Mouse (Mus musculus) forebrain, embryonic 14.5 days (tissue): ENCODE results near the gene Gm4763. TPM values are rescaled to one million over a fixed set of nuclear protein-coding genes. Genes with fewer than 3 reads are reported as not detected.
"Not testable (repeated sequence)": the region's sequence is repeated elsewhere in the genome, so short reads cannot be mapped to it uniquely, and the experiment has no call there.

ENCODE experiments used
- ATAC-seq: fragments of 200-750 bp; cut with Nextera tagmentation; 2 replicates; pipeline ENCODE4 v1.8.0; 2017; ENCODE audit warnings: mild to moderate bottlenecking, moderate library complexity
- DNase-seq: peaks from one replicate; pipeline ENCODE4 v3.0.0-alpha.2; 2015; ENCODE audit warnings: low spot score
- H3K27ac ChIP-seq: fragments of 300-500 bp; sonication (generic); 2 replicates; pipeline ENCODE4 v1.5.1; 2014; ENCODE audit warnings: low read depth, mild to moderate bottlenecking, control low read depth, low read length, moderate library complexity
- H3K27me3 ChIP-seq: fragments of 300-500 bp; sonication (generic); replicated peaks from 2 replicates; pipeline ENCODE4 v1.6.1; 2014; ENCODE audit warnings: low read length, control low read depth, mixed read lengths; ENCODE audit not compliant: control insufficient read depth, insufficient read depth
- H3K36me3 ChIP-seq: fragments of 300-500 bp; sonication (generic); 2 replicates; pipeline ENCODE4 v1.6.1; 2014; ENCODE audit warnings: low read length, control low read depth; ENCODE audit not compliant: control insufficient read depth, insufficient read depth
- H3K4me1 ChIP-seq: fragments of 300-500 bp; sonication (generic); 2 replicates; pipeline ENCODE4 v1.6.1; 2014; ENCODE audit warnings: antibody characterized with exemption, low read length, control low read depth; ENCODE audit not compliant: control insufficient read depth, insufficient read depth
- H3K4me2 ChIP-seq: fragments of 300-500 bp; sonication (generic); 2 replicates; pipeline ENCODE4 v1.6.1; 2014; ENCODE audit warnings: mild to moderate bottlenecking, control low read depth, low read length
- H3K4me3 ChIP-seq: fragments of 300-500 bp; sonication (generic); 2 replicates; pipeline ENCODE4 v1.5.1; 2014; ENCODE audit warnings: low read depth, low read length, control low read depth
- H3K9ac ChIP-seq: fragments of 300-500 bp; sonication (generic); 2 replicates; pipeline ENCODE4 v1.6.1; 2014; ENCODE audit warnings: mild to moderate bottlenecking, low read length, control low read depth, moderate library complexity
- H3K9me3 ChIP-seq: fragments of 300-500 bp; sonication (generic); replicated peaks from 2 replicates; pipeline ENCODE4 v1.6.1; 2016; ENCODE audit warnings: low read length, control low read depth, mixed read lengths; ENCODE audit not compliant: control insufficient read depth
- WGBS: fragments of 180-500 bp; shearing (Covaris S2); extraction: QIAGEN DNeasy Blood & Tissue Kit; methylation state at CpG from one replicate; pipeline ENCODE4 v1.1.7; 2014; 5-methylcytosine and 5-hydroxymethylcytosine counted together
- polyA plus RNA-seq: library from polyadenylated mRNA; unstranded; fragments of >200 nt; fragmentation: Nextera tagmentation; extraction: Ambion mirVana; gene quantifications from 2 replicates; pipeline ENCODE4 v1.2.1, GENCODE M21; 2014

Gm4763 gene
- polyA plus RNA-seq = not detected in 2 replicates

DNA sequence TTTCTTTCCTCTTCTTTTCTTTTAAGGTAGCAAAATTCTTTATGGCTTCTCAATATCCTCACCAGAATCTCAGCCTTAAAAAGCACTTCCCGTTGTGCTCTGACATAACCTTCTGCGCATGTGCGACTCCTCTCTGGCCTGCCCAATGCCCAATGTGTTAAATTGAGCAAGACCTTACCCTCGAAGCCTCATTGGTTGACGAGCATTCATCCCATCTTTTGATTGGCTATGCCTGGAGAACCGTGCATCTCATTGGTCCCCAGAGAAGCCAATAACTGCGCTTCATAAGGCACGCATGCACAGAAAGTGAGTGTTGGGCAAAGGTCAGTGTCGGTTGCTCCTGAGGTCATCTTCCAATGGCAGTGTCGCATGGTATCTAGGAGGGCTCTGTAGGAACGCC is at the start of gene Gm4763:
TSS of gene Gm4763 (minus strand) at position 101 of the 400 bp plus-strand sequence.
- H3K27me3 ChIP-seq, H3K4me3 ChIP-seq, H3K27ac ChIP-seq, H3K4me2 ChIP-seq, H3K9me3 ChIP-seq, DNase-seq, H3K9ac ChIP-seq, H3K4me1 ChIP-seq, H3K36me3 ChIP-seq, ATAC-seq: not testable (repeated sequence)
- 94% methylated on average over 11 of the region's 11 CpGs for WGBS

- WGBS = 67% methylated on average over 2 of the region's 2 CpGs
- Histone ChIP-seq H3K9ac (no peak overlapping the region), H3K9me3 (no peaks in the 10 kb centered on the region), H3K27me3 (no peaks in the 10 kb centered on the region), H3K4me1 (no peaks in the 10 kb centered on the region), H3K4me2 (no peak overlapping the region), H3K27ac (no peak overlapping the region), H3K4me3 (no peak overlapping the region), H3K36me3 (no peaks in the 10 kb centered on the region)
- DNase-seq (no peak), ATAC-seq (no peak)
These were observed 49.4 kb upstream of the Gm4763 start for GRCm38 (mm10) chr7:24776145-24776544.

DNA sequence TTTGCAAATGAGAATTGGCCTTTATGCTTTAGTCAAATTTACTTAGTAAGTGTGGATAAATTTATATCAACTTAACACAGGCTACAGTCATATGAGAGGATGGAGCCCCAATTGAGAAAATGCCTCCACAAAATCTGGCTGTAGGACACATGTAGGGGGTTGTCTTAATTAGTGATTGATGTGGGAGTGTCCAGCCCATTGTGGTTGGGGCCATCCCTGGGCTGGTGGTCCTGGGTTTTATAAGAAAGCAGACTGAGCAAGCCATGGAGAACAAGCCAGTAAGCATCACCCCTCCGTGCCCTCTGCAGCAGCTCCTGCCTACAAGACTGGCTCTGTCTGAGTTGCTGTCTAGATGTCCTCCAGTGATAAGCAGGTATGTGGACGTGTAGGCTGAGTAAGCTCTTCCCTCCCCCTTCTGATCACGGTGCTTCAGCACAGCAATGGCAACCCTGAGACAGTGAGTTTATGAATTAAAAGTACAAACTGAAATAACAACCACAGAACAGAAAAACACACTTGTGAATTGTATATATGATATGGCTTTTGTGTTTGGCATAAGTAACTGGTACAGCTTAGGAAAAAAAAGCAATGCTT is 47.3 kb upstream of the Gm4763 start:
- WGBS = 67% methylated on average over 3 of the region's 3 CpGs
- no peak overlapping the region for H3K9ac ChIP-seq
- DNase-seq = no peak

GRCm38 (mm10) chr7:24771361-24771760 is 44.7 kb upstream of the Gm4763 start:
- ATAC-seq (no peak), DNase-seq (no peak)
- Histone ChIP-seq H3K4me3 (no peak overlapping the region), H3K36me3 (no peaks in the 10 kb centered on the region), H3K4me2 (no peak overlapping the region), H3K4me1 (no peaks in the 10 kb centered on the region), H3K9me3 (no peaks in the 10 kb centered on the region), H3K9ac (no peak overlapping the region), H3K27ac (no peak overlapping the region), H3K27me3 (no peaks in the 10 kb centered on the region)

More for the DNA sequence above, 47.3 kb upstream of the Gm4763 start:
- no peak for ATAC-seq
- Histone ChIP-seq H3K27ac (no peak overlapping the region), H3K9me3 (no peaks in the 10 kb centered on the region), H3K36me3 (no peaks in the 10 kb centered on the region), H3K4me1 (no peaks in the 10 kb centered on the region), H3K27me3 (no peaks in the 10 kb centered on the region), H3K4me3 (no peak overlapping the region), H3K4me2 (no peak overlapping the region)

- no peak overlapping the region for H3K27ac ChIP-seq
- no peaks in the 10 kb centered on the region for H3K9me3 ChIP-seq
- H3K4me1 ChIP-seq = no peaks in the 10 kb centered on the region
- ATAC-seq (no peak), DNase-seq (no peak)
- 90% methylated on average over 8 of the region's 8 CpGs for WGBS
- H3K4me3 ChIP-seq = no peak overlapping the region
- H3K36me3 ChIP-seq = no peaks in the 10 kb centered on the region
- H3K4me2 ChIP-seq = no peak overlapping the region
- H3K9ac ChIP-seq = no peak overlapping the region
- H3K27me3 ChIP-seq = no peaks in the 10 kb centered on the region
These were observed 35.9 kb upstream of the Gm4763 start for GRCm38 (mm10) chr7:24762574-24762973.

GRCm38 (mm10) chr7:24761161-24761560 is 34.5 kb upstream of the Gm4763 start:
- no peak overlapping the region for H3K4me2 ChIP-seq
- ATAC-seq = no peak
- WGBS = 77% methylated on average over 6 of the region's 6 CpGs
- H3K36me3 ChIP-seq = no peaks in the 10 kb centered on the region
- H3K4me3 ChIP-seq = no peak overlapping the region
- no peaks in the 10 kb centered on the region for H3K4me1 ChIP-seq
- H3K9me3 ChIP-seq = no peaks in the 10 kb centered on the region
- no peak overlapping the region for H3K27ac ChIP-seq
- H3K9ac ChIP-seq = no peak overlapping the region
- H3K27me3 ChIP-seq = no peaks in the 10 kb centered on the region
- no peak for DNase-seq

- Histone ChIP-seq H3K4me1 (no peaks in the 10 kb centered on the region), H3K27me3 (no peaks in the 10 kb centered on the region), H3K9ac (no peak within 1 kb of the TSS), H3K36me3 (no peaks in the 10 kb centered on the region), H3K9me3 (no peaks in the 10 kb centered on the region), H3K27ac (no peak within 1 kb of the TSS), H3K4me3 (no peak within 1 kb of the TSS), H3K4me2 (no peak within 1 kb of the TSS)
- no peak for ATAC-seq
- 87% methylated on average over 6 of the region's 6 CpGs for WGBS
- no peak for DNase-seq
These were observed 33.5 kb upstream of the Gm4763 start, which contains the start of gene Cd177 for GRCm38 (mm10) chr7:24760211-24760610. Cd177 (minus strand) TSS chr7:24760311.

DNA sequence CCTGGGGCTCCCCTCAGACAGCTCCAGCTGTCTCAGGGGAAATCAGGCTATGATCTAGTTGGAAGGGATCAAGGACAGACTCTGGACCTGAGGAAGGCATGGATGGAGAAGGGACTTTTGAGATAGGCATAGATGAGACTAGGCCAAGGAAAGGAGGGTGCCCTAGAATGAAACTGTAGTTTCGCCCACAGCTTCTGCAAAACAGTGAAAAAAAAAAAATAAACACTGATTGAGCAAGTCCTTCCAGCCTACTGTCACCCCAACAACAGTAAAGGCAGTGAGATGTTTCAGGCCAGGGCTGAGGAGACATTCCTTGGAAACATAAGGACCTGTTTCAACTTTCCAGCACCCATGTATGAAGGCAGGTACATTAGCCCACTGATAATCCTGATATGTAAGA is 31.8 kb upstream of the Gm4763 start:
- 85% methylated on average over 1 of the region's 1 CpGs for WGBS
- no peak for ATAC-seq

DNA sequence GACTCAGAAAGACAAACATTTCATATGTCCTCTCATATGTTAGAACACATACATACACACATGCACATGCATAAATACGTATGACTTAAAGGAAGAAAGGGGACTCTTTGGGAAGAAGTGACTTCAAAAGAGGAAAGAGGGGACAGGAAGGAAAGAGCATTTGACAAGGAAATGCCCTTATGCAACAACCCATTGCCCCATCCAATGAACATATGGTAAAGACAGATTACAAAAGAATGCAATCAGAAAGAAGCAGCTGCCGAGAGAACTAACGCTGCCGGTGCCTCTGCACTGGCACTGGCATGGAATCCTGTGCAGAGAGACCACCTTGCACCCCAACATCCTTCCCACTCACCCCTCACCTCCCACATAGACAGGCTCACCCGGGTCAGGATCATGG is 26.8 kb upstream of the Gm4763 start:
- no peak overlapping the region for H3K4me3 ChIP-seq
- no peak for DNase-seq
- H3K27ac ChIP-seq = no peak overlapping the region
- whole genome bisulfite sequencing = 82% methylated on average over 5 of the region's 5 CpGs
- no peaks in the 10 kb centered on the region for H3K27me3 ChIP-seq
- no peak for ATAC-seq
- no peak overlapping the region for H3K9ac ChIP-seq
- no peaks in the 10 kb centered on the region for H3K4me1 ChIP-seq
- no peaks in the 10 kb centered on the region for H3K36me3 ChIP-seq
- no peaks in the 10 kb centered on the region for H3K9me3 ChIP-seq
- H3K4me2 ChIP-seq = no peak overlapping the region

More for the DNA sequence above, 31.8 kb upstream of the Gm4763 start:
- DNase-seq = no peak
- no peaks in the 10 kb centered on the region for H3K27me3 ChIP-seq
- H3K36me3 ChIP-seq = no peaks in the 10 kb centered on the region
- H3K9ac ChIP-seq = no peak overlapping the region
- H3K4me3 ChIP-seq = no peak overlapping the region
- H3K9me3 ChIP-seq = no peaks in the 10 kb centered on the region
- H3K27ac ChIP-seq = no peak overlapping the region
- no peaks in the 10 kb centered on the region for H3K4me1 ChIP-seq
- no peak overlapping the region for H3K4me2 ChIP-seq
